Mouse (Mus musculus): ENCODE results near the gene Cyth4. TPM values are rescaled to one million over a fixed set of nuclear protein-coding genes. Genes with fewer than 3 reads are reported as not detected.

Cyth4 gene
- total RNA-seq, 2 experiments from 2014 or later, result 11.6 to 12.3 TPM

GRCm38 (mm10) chr15:78605371-78605791, 8.5 kb downstream of the Cyth4 start:
- no peak for DNase-seq (ENCODE audit: low spot score in 2 of 2)
- intact Hi-C loops (cut with DNase I), result no loop called here

- peak; percentile 37 to 54 for DNase-seq (ENCODE audit: low spot score in 2 of 2)
- intact Hi-C loops (cut with DNase I), result no loop called here
Observed at GRCm38 (mm10) chr15:78606059-78606458, 9.2 kb downstream of the Cyth4 start.

- DNase-seq (ENCODE audit: low spot score in 2 of 2), result peak; percentile 34 to 58
- intact Hi-C loops (cut with DNase I), result no loop called here
Observed at GRCm38 (mm10) chr15:78607463-78607862, 10.6 kb downstream of the Cyth4 start.

- DNase-seq (ENCODE audit: low spot score in 2 of 2), result peak; percentile 57 to 75
- intact Hi-C loops (cut with DNase I), result no loop called here
Observed at GRCm38 (mm10) chr15:78610705-78611462, 14.0 kb downstream of the Cyth4 start.

GRCm38 (mm10) chr15:78614536-78614935, 17.7 kb downstream of the Cyth4 start:
- no peak for DNase-seq (ENCODE audit: low spot score in 2 of 2)
- intact Hi-C loops (cut with DNase I), result no loop called here

GRCm38 (mm10) chr15:78616973-78617372, 20.1 kb downstream of the Cyth4 start:
- no peak for DNase-seq (ENCODE audit: low spot score in 2 of 2)

GRCm38 (mm10) chr15:78623426-78623825, 26.6 kb downstream of the Cyth4 start:
- peak; percentile 79 to 86 for DNase-seq (ENCODE audit: low spot score in 2 of 2)
- intact Hi-C loops (cut with DNase I), result loop anchor here (1.0 kb wide), 2 partner anchors 97 to 121 kb away; no protein-coding TSS in a partner anchor

More at GRCm38 (mm10) chr15:78616973-78617372, 20.1 kb downstream of the Cyth4 start:
- intact Hi-C loops (cut with DNase I), result no loop called here

- intact Hi-C loops (cut with DNase I), result no loop called here
- DNase-seq (ENCODE audit: low spot score in 2 of 2), result peak; percentile 45 to 54
Observed at GRCm38 (mm10) chr15:78624431-78624950, 27.6 kb downstream of the Cyth4 start.

- intact Hi-C loops (cut with DNase I), result loop anchor here (5.0 kb wide), 1 partner anchor 222 kb away; no protein-coding TSS in a partner anchor
Observed at GRCm38 (mm10) chr15:78624961-78625360, 28.1 kb downstream of the Cyth4 start.

GRCm38 (mm10) chr15:78626285-78626684, 29.4 kb downstream of the Cyth4 start:
- no peak for DNase-seq (ENCODE audit: low spot score in 2 of 2)
- intact Hi-C loops (cut with DNase I), result loop anchor here (5.0 kb wide), 1 partner anchor 221 kb away; no protein-coding TSS in a partner anchor

More at GRCm38 (mm10) chr15:78624961-78625360, 28.1 kb downstream of the Cyth4 start:
- no peak for DNase-seq (ENCODE audit: low spot score in 2 of 2)

- intact Hi-C loops (cut with DNase I), result no loop called here
- DNase-seq (ENCODE audit: low spot score in 2 of 2), result no peak
Observed at GRCm38 (mm10) chr15:78632387-78632786, 35.5 kb downstream of the Cyth4 start.

- DNase-seq (ENCODE audit: low spot score in 2 of 2), result no peak
- intact Hi-C loops (cut with DNase I), result no loop called here
Observed at GRCm38 (mm10) chr15:78633413-78633812, 36.6 kb downstream of the Cyth4 start.

- intact Hi-C loops (cut with DNase I), result no loop called here
- peak; percentile 81 to 90 for DNase-seq (ENCODE audit: low spot score in 2 of 2)
Observed at GRCm38 (mm10) chr15:78634095-78634737, 37.4 kb downstream of the Cyth4 start.

GRCm38 (mm10) chr15:78635231-78635630, 38.4 kb downstream of the Cyth4 start:
- intact Hi-C loops (cut with DNase I), result no loop called here
- peak; percentile 18 to 44 for DNase-seq (ENCODE audit: low spot score in 2 of 2)

GRCm38 (mm10) chr15:78643633-78644032, 46.8 kb downstream of the Cyth4 start:
- DNase-seq (ENCODE audit: low spot score in 2 of 2), result no peak
- intact Hi-C loops (cut with DNase I), result no loop called here

- peak in 1 of 2 experiments; percentile 37 for DNase-seq (ENCODE audit: low spot score in 2 of 2)
- intact Hi-C loops (cut with DNase I), result no loop called here
Observed at GRCm38 (mm10) chr15:78644606-78645005, 47.8 kb downstream of the Cyth4 start.

- DNase-seq (ENCODE audit: low spot score in 2 of 2), result no peak
- intact Hi-C loops (cut with DNase I), result no loop called here
Observed at GRCm38 (mm10) chr15:78647746-78648145, 50.9 kb downstream of the Cyth4 start.

GRCm38 (mm10) chr15:78651169-78651568, 54.3 kb downstream of the Cyth4 start:
- intact Hi-C loops (cut with DNase I), result no loop called here
- no peak for DNase-seq (ENCODE audit: low spot score in 2 of 2)

GRCm38 (mm10) chr15:78664268-78664667, 67.4 kb downstream of the Cyth4 start:
- no peak for DNase-seq (ENCODE audit: low spot score in 2 of 2)
- intact Hi-C loops (cut with DNase I), result no loop called here

GRCm38 (mm10) chr15:78669221-78669871, 72.5 kb downstream of the Cyth4 start:
- no peak for DNase-seq (ENCODE audit: low spot score in 2 of 2)
- intact Hi-C loops (cut with DNase I), result no loop called here

All from left cerebral cortex, postnatal 14 days (tissue).